Comparison of ENCODE assay signal across 9 mouse cellular contexts in genomic region chr17:85621505-85622310, GRCm38 (mm10). TPM values are rescaled to one million over a fixed set of nuclear protein-coding genes. Genes with fewer than 3 reads are reported as not detected.
DNase-seq lines count a peak whose midpoint lies in the region; TF ChIP-seq lines count a peak whose summit lies in the region.
"Had no signal": no experiment of that assay in that cellular context is flagged by ENCODE, and none has a peak within 500 bp of the region (broad histone marks: within the 10 kb centered on the region; RNA-seq: fewer than 3 reads in every experiment).

No protein-coding gene starts in this region.

- intact Hi-C loops in gastrocnemius, adult 2 months (cut with DNase I) = no loop called here
- intact Hi-C loops in gastrocnemius, postnatal 36 days (cut with DNase I) = no loop called here

- no peaks in the 10 kb centered on the region for H3K36me3 ChIP-seq in hindbrain, embryonic 10.5 days
- H3K36me3 ChIP-seq in midbrain, embryonic 10.5 days = no peaks in the 10 kb centered on the region

- peaks cover 100% of the 10 kb centered on the region for H3K27me3 ChIP-seq in hindbrain, embryonic 10.5 days (ENCODE audit: insufficient read depth, poor library complexity, severe bottlenecking)
- H3K27me3 ChIP-seq in midbrain, embryonic 10.5 days (ENCODE audit: low read depth, poor library complexity, severe bottlenecking) = peaks cover 100% of the 10 kb centered on the region

- no peak for DNase-seq in gastrocnemius, adult 2 months
- DNase-seq in gastrocnemius, postnatal 36 days = no peak
- peak; percentile 62 for DNase-seq in ES-CJ7 (ENCODE audit: low read depth, low spot score)
- DNase-seq in hindbrain, embryonic 10.5 days (ENCODE audit: low spot score) = peak; percentile 72
- peak; percentile 77 for DNase-seq in midbrain, embryonic 10.5 days (ENCODE audit: low spot score)
- DNase-seq in layer of hippocampus, postnatal 10 days (ENCODE audit: low spot score in 2 of 2) = no peak
- no peak for DNase-seq in urinary bladder, postnatal 36 days (ENCODE audit: low spot score in 2 of 2)
- DNase-seq in gastrocnemius, postnatal 10 days = no peak
- DNase-seq: kidney, postnatal 14 days had no signal

- H3K4me3 ChIP-seq in gastrocnemius, adult 2 months = peak overlapping the region; percentile 60
- H3K4me3 ChIP-seq in hindbrain, embryonic 10.5 days = peak overlapping the region; percentile 43
- H3K4me3 ChIP-seq in midbrain, embryonic 10.5 days = peak overlapping the region; percentile 56

- no peak overlapping the region for H3K27ac ChIP-seq in gastrocnemius, adult 2 months
- peak overlapping the region; percentile 56 for H3K27ac ChIP-seq in hindbrain, embryonic 10.5 days
- peak overlapping the region; percentile 81 for H3K27ac ChIP-seq in midbrain, embryonic 10.5 days (replicated peaks)

- H3K4me1 ChIP-seq in hindbrain, embryonic 10.5 days (replicated peaks) = peaks cover 46% of the 10 kb centered on the region
- peaks cover 84% of the 10 kb centered on the region for H3K4me1 ChIP-seq in midbrain, embryonic 10.5 days

- TF ChIP-seq CTCF in gastrocnemius, adult 2 months (IDR thresholded peaks at IDR 0.05) = no peak

- no peaks in the 10 kb centered on the region for H3K9me3 ChIP-seq in hindbrain, embryonic 10.5 days
- H3K9me3 ChIP-seq in midbrain, embryonic 10.5 days (replicated peaks) = no peaks in the 10 kb centered on the region

- WGBS in hindbrain, embryonic 10.5 days = under 1% methylated on average over 67 of the region's 67 CpGs
- WGBS in midbrain, embryonic 10.5 days = under 1% methylated on average over 67 of the region's 67 CpGs

RNA-seq across cellular contexts. Expression of gene Six3, which starts 8.3 kb away (rescaled TPM):
- total RNA-seq in gastrocnemius, adult 2 months (2021) = not detected
- total RNA-seq in gastrocnemius, postnatal 36 days (2021) = not detected
- 0.46 and 1.9 TPM in 2 replicates for polyA plus RNA-seq in hindbrain, embryonic 10.5 days (2016; fragmentation: Nextera tagmentation; extraction: Ambion mirVana)
- polyA plus RNA-seq in midbrain, embryonic 10.5 days (2016; fragmentation: Nextera tagmentation; extraction: Ambion mirVana) = 4.0 and 7.9 TPM in 2 replicates
- under 1 TPM; 0.43 to 0.54 TPM for total RNA-seq in layer of hippocampus, postnatal 10 days (2021)
- not detected for total RNA-seq in gastrocnemius, postnatal 10 days (2021)

Comparison
In these comparisons a context has a peak if more than half of its experiments do, and no peak if none do; other contexts are left out.
1. DNase-seq: peak in ES-CJ7 (single experiment), hindbrain, embryonic 10.5 days (single experiment) and midbrain, embryonic 10.5 days (single experiment); none in gastrocnemius, adult 2 months (single experiment), gastrocnemius, postnatal 36 days (0 of 2), layer of hippocampus, postnatal 10 days (0 of 2), urinary bladder, postnatal 36 days (0 of 2) and gastrocnemius, postnatal 10 days (single experiment).
2. Peak in every context shown above with its lines, with median percentiles within 50 percentile points of each other: H3K4me3 ChIP-seq.